Mouse (Mus musculus): ENCODE measurements around the gene Cbfb. TPM values are rescaled to one million over a fixed set of nuclear protein-coding genes. Genes with fewer than 3 reads are reported as not detected.

The Cbfb gene
- total and polyA plus RNA-seq, 2 experiments from 2014 or later, result 27.0 to 50.0 TPM

- no peak for ATAC-seq (ENCODE audit: insufficient read depth, low read depth)
- H3K36me3 ChIP-seq (replicated peaks; ENCODE audit: control insufficient read depth, insufficient read depth, low read length), result peaks cover 8% of the 10 kb centered on the region; the same call in 1 of the 2 replicates
- no peaks in the 10 kb centered on the region for H3K27me3 ChIP-seq (ENCODE audit: control insufficient read depth, insufficient read depth, low read length)
- no peak overlapping the region for H3K4me2 ChIP-seq (ENCODE audit: low read depth, low read length)
- no peak for DNase-seq (ENCODE audit: low spot score)
- H3K9ac ChIP-seq (replicated peaks; ENCODE audit: low read depth, low read length), result no peak overlapping the region
- H3K4me3 ChIP-seq (ENCODE audit: low read depth, low read length), result no peak overlapping the region
- H3K4me1 ChIP-seq (ENCODE audit: control insufficient read depth, insufficient read depth), result no peaks in the 10 kb centered on the region
- no peak overlapping the region for H3K27ac ChIP-seq (ENCODE audit: low read depth)
- WGBS, result 81% methylated on average over 1 of the region's 1 CpGs
- no peaks in the 10 kb centered on the region for H3K9me3 ChIP-seq (replicated peaks; ENCODE audit: control insufficient read depth, low read length)
- TF ChIP-seq EP300 (IDR thresholded peaks at IDR 0.05; ENCODE audit: low read depth), result no peak
- no peak for TF ChIP-seq CTCF (IDR thresholded peaks at IDR 0.05; ENCODE audit: low read depth)
These were observed 11.7 kb downstream of the Cbfb start for GRCm38 (mm10) chr8:105182201-105182600.

GRCm38 (mm10) chr8:105186467-105187005 lies 16.1 kb downstream of the Cbfb start:
- Histone ChIP-seq H3K4me2 (ENCODE audit: low read depth, low read length) (no peak overlapping the region), H3K27me3 (ENCODE audit: control insufficient read depth, insufficient read depth, low read length) (no peaks in the 10 kb centered on the region), H3K27ac (ENCODE audit: low read depth) (no peak overlapping the region), H3K36me3 (replicated peaks; ENCODE audit: control insufficient read depth, insufficient read depth, low read length) (peaks cover 10% of the 10 kb centered on the region; the same call in 1 of the 2 replicates), H3K4me3 (ENCODE audit: low read depth, low read length) (no peak overlapping the region), H3K4me1 (ENCODE audit: control insufficient read depth, insufficient read depth) (no peaks in the 10 kb centered on the region), H3K9ac (replicated peaks; ENCODE audit: low read depth, low read length) (no peak overlapping the region), H3K9me3 (replicated peaks; ENCODE audit: control insufficient read depth, low read length) (no peaks in the 10 kb centered on the region)
- 47% methylated on average over 1 of the region's 1 CpGs for WGBS
- ATAC-seq (ENCODE audit: insufficient read depth, low read depth), result no peak
- no peak for DNase-seq (ENCODE audit: low spot score)
- TF ChIP-seq EP300 (IDR thresholded peaks at IDR 0.05; ENCODE audit: low read depth), result no peak
- TF ChIP-seq CTCF (IDR thresholded peaks at IDR 0.05; ENCODE audit: low read depth), result no peak

- no peak for DNase-seq (ENCODE audit: low spot score)
- WGBS, result 91% methylated on average over 5 of the region's 5 CpGs
- H3K4me2 ChIP-seq (ENCODE audit: low read depth, low read length), result no peak overlapping the region
- H3K27me3 ChIP-seq (ENCODE audit: control insufficient read depth, insufficient read depth, low read length), result no peaks in the 10 kb centered on the region
- peaks cover 49% of the 10 kb centered on the region for H3K36me3 ChIP-seq (replicated peaks; ENCODE audit: control insufficient read depth, insufficient read depth, low read length)
- no peaks in the 10 kb centered on the region for H3K9me3 ChIP-seq (replicated peaks; ENCODE audit: control insufficient read depth, low read length)
- no peaks in the 10 kb centered on the region for H3K4me1 ChIP-seq (ENCODE audit: control insufficient read depth, insufficient read depth)
- H3K4me3 ChIP-seq (ENCODE audit: low read depth, low read length), result no peak overlapping the region
- H3K9ac ChIP-seq (replicated peaks; ENCODE audit: low read depth, low read length), result no peak overlapping the region
- TF ChIP-seq EP300 (IDR thresholded peaks at IDR 0.05; ENCODE audit: low read depth) (no peak), CTCF (IDR thresholded peaks at IDR 0.05; ENCODE audit: low read depth) (no peak)
- ATAC-seq (ENCODE audit: insufficient read depth, low read depth), result no peak
- H3K27ac ChIP-seq (ENCODE audit: low read depth), result no peak overlapping the region
These were observed 21.7 kb downstream of the Cbfb start for GRCm38 (mm10) chr8:105192182-105192581.

- Histone ChIP-seq H3K4me3 (ENCODE audit: low read depth, low read length) (no peak overlapping the region), H3K27me3 (ENCODE audit: control insufficient read depth, insufficient read depth, low read length) (no peaks in the 10 kb centered on the region), H3K4me2 (ENCODE audit: low read depth, low read length) (no peak overlapping the region), H3K27ac (ENCODE audit: low read depth) (no peak overlapping the region), H3K4me1 (ENCODE audit: control insufficient read depth, insufficient read depth) (no peaks in the 10 kb centered on the region; the same call in 1 of the 2 replicates), H3K9me3 (replicated peaks; ENCODE audit: control insufficient read depth, low read length) (no peaks in the 10 kb centered on the region), H3K9ac (replicated peaks; ENCODE audit: low read depth, low read length) (no peak overlapping the region), H3K36me3 (replicated peaks; ENCODE audit: control insufficient read depth, insufficient read depth, low read length) (peaks cover 25% of the 10 kb centered on the region)
- ATAC-seq (ENCODE audit: insufficient read depth, low read depth), result no peak
- no peak for DNase-seq (ENCODE audit: low spot score)
- TF ChIP-seq EP300 (IDR thresholded peaks at IDR 0.05; ENCODE audit: low read depth) (no peak), CTCF (IDR thresholded peaks at IDR 0.05; ENCODE audit: low read depth) (no peak)
- WGBS, result 85% methylated on average over 1 of the region's 1 CpGs
These were observed 35.3 kb downstream of the Cbfb start for GRCm38 (mm10) chr8:105205748-105206147.

- WGBS, result 81% methylated on average over 7 of the region's 7 CpGs
- Histone ChIP-seq H3K9ac (replicated peaks; ENCODE audit: low read depth, low read length) (no peak overlapping the region), H3K4me3 (ENCODE audit: low read depth, low read length) (no peak overlapping the region), H3K27ac (ENCODE audit: low read depth) (no peak overlapping the region), H3K4me2 (ENCODE audit: low read depth, low read length) (no peak overlapping the region), H3K4me1 (ENCODE audit: control insufficient read depth, insufficient read depth) (no peaks in the 10 kb centered on the region; the same call in 1 of the 2 replicates), H3K9me3 (replicated peaks; ENCODE audit: control insufficient read depth, low read length) (no peaks in the 10 kb centered on the region), H3K36me3 (replicated peaks; ENCODE audit: control insufficient read depth, insufficient read depth, low read length) (peaks cover 15% of the 10 kb centered on the region; the same call in 1 of the 2 replicates), H3K27me3 (ENCODE audit: control insufficient read depth, insufficient read depth, low read length) (no peaks in the 10 kb centered on the region)
- no peak for TF ChIP-seq EP300 (IDR thresholded peaks at IDR 0.05; ENCODE audit: low read depth)
- TF ChIP-seq CTCF (IDR thresholded peaks at IDR 0.05; ENCODE audit: low read depth), result no peak
- ATAC-seq (ENCODE audit: insufficient read depth, low read depth) (no peak), DNase-seq (ENCODE audit: low spot score) (no peak)
These were observed 36.3 kb downstream of the Cbfb start for GRCm38 (mm10) chr8:105206766-105207275.
